Mouse (Mus musculus): ENCODE results near the gene Adora2b. TPM values are rescaled to one million over a fixed set of nuclear protein-coding genes. Genes with fewer than 3 reads are reported as not detected.
"Not testable (repeated sequence)": the region's sequence is repeated elsewhere in the genome, so short reads cannot be mapped to it uniquely, and the experiment has no call there.

Gene Adora2b
- total RNA-seq, 2 experiments from 2014 or later = 8.0 to 9.5 TPM

- DNase-seq (ENCODE audit: low spot score in 2 of 2) = no peak
Observed at GRCm38 (mm10) chr11:62259214-62259613, 10.4 kb downstream of the Adora2b start.

GRCm38 (mm10) chr11:62263599-62263998 lies 14.8 kb downstream of the Adora2b start:
- peak in 1 of 2 experiments; percentile 47 for DNase-seq (ENCODE audit: low spot score in 2 of 2)

- DNase-seq (ENCODE audit: low spot score in 2 of 2) = no peak
Observed at GRCm38 (mm10) chr11:62264018-62264417, 15.2 kb downstream of the Adora2b start.

- no peak for DNase-seq (ENCODE audit: low spot score in 2 of 2)
Observed at GRCm38 (mm10) chr11:62265642-62266041, 16.9 kb downstream of the Adora2b start.

- no peak for DNase-seq (ENCODE audit: low spot score in 2 of 2)
Observed at GRCm38 (mm10) chr11:62266466-62267214, 17.9 kb downstream of the Adora2b start.

- DNase-seq (ENCODE audit: low spot score in 2 of 2) = no peak
Observed at GRCm38 (mm10) chr11:62268381-62268780, 19.6 kb downstream of the Adora2b start.

GRCm38 (mm10) chr11:62269097-62269496 lies 20.3 kb downstream of the Adora2b start:
- no peak for DNase-seq (ENCODE audit: low spot score in 2 of 2)

GRCm38 (mm10) chr11:62270851-62271250 lies 22.1 kb downstream of the Adora2b start:
- no peak for DNase-seq (ENCODE audit: low spot score in 2 of 2)

- no peak for DNase-seq (ENCODE audit: low spot score in 2 of 2)
Observed at GRCm38 (mm10) chr11:62277086-62277485, 28.3 kb downstream of the Adora2b start.

GRCm38 (mm10) chr11:62278027-62278426 lies 29.2 kb downstream of the Adora2b start:
- peak; percentile 64 to 71 for DNase-seq (ENCODE audit: low spot score in 2 of 2)

- DNase-seq (ENCODE audit: low spot score in 2 of 2) = peak; percentile 93 to 94
Observed at GRCm38 (mm10) chr11:62280675-62281600, 32.2 kb downstream of the Adora2b start, which contains the start of the genes Zswim7 and Ttc19. Zswim7 (minus strand) TSS chr11:62281375. Ttc19 (plus strand) TSS chr11:62281473.

GRCm38 (mm10) chr11:62281601-62281997 lies 32.8 kb downstream of the Adora2b start:
- DNase-seq (ENCODE audit: low spot score in 2 of 2) = peak in 1 of 2 experiments; percentile 31

- not testable (repeated sequence) for DNase-seq (ENCODE audit: low spot score in 2 of 2)
Observed at GRCm38 (mm10) chr11:62284020-62284419, 35.2 kb downstream of the Adora2b start.

GRCm38 (mm10) chr11:62285020-62285419 lies 36.2 kb downstream of the Adora2b start:
- DNase-seq (ENCODE audit: low spot score in 2 of 2) = no peak

- DNase-seq (ENCODE audit: low spot score in 2 of 2) = no peak
Observed at GRCm38 (mm10) chr11:62287700-62288099, 38.9 kb downstream of the Adora2b start.

GRCm38 (mm10) chr11:62294121-62294520 lies 45.3 kb downstream of the Adora2b start:
- no peak for DNase-seq (ENCODE audit: low spot score in 2 of 2)

GRCm38 (mm10) chr11:62298883-62299282 lies 50.1 kb downstream of the Adora2b start:
- DNase-seq (ENCODE audit: low spot score in 2 of 2) = no peak

GRCm38 (mm10) chr11:62305866-62306265 lies 57.1 kb downstream of the Adora2b start:
- no peak for DNase-seq (ENCODE audit: low spot score in 2 of 2)

GRCm38 (mm10) chr11:62309296-62309695 lies 60.5 kb downstream of the Adora2b start:
- DNase-seq (ENCODE audit: low spot score in 2 of 2) = no peak

- DNase-seq (ENCODE audit: low spot score in 2 of 2) = no peak
Observed at GRCm38 (mm10) chr11:62314984-62315383, 66.2 kb downstream of the Adora2b start.
